In genomic region chr12:56345367-56346089, GRCm38 (mm10) we compare ENCODE assay signal across 8 mouse cellular contexts. TPM values are rescaled to one million over a fixed set of nuclear protein-coding genes. Genes with fewer than 3 reads are reported as not detected.
DNase-seq lines count a peak whose midpoint lies in the region; ATAC-seq and TF ChIP-seq lines count a peak whose summit lies in the region.

Gene Mbip (minus strand): TSS chr12:56345894.

- no peaks in the 10 kb centered on the region for H3K27me3 ChIP-seq in CH12.LX (replicated peaks)
- no peaks in the 10 kb centered on the region for H3K27me3 ChIP-seq in forebrain, embryonic 11.5 days (ENCODE audit: control insufficient read depth, insufficient read depth, low read length)
- H3K27me3 ChIP-seq in heart, embryonic 16.5 days (ENCODE audit: control insufficient read depth, insufficient read depth, low read length), result no peaks in the 10 kb centered on the region
- H3K27me3 ChIP-seq in liver, embryonic 15.5 days, result no peaks in the 10 kb centered on the region
- H3K27me3 ChIP-seq in neural tube, embryonic 12.5 days (replicated peaks), result no peaks in the 10 kb centered on the region

- no peaks in the 10 kb centered on the region for H3K9me3 ChIP-seq in CH12.LX (replicated peaks; ENCODE audit: low read length)
- no peaks in the 10 kb centered on the region for H3K9me3 ChIP-seq in forebrain, embryonic 11.5 days (ENCODE audit: control insufficient read depth, low read length)
- no peaks in the 10 kb centered on the region for H3K9me3 ChIP-seq in heart, embryonic 16.5 days (replicated peaks; ENCODE audit: control insufficient read depth, low read length)
- H3K9me3 ChIP-seq in liver, embryonic 15.5 days (replicated peaks), result no peaks in the 10 kb centered on the region
- no peaks in the 10 kb centered on the region for H3K9me3 ChIP-seq in neural tube, embryonic 12.5 days

- in situ Hi-C loops in CH12.LX (cut with MboI; ENCODE audit: low pct_ligation_motif_present, low pct_unique_long_range_greater_than_20kb, low sequenced_read_pairs), result loop anchor here (10.0 kb wide), 1 partner anchor 59 kb away; no protein-coding TSS in a partner anchor

- peak within 1 kb of the TSS; percentile 61; the same call in 1 of the 2 replicates for H3K4me2 ChIP-seq in CH12.LX (ENCODE audit: insufficient read depth, low read depth, poor library complexity, severe bottlenecking)
- H3K4me2 ChIP-seq in forebrain, embryonic 11.5 days (ENCODE audit: low read depth, low read length, severe bottlenecking), result peak within 1 kb of the TSS; percentile 51
- peak within 1 kb of the TSS; percentile 76 for H3K4me2 ChIP-seq in heart, embryonic 16.5 days (ENCODE audit: low read depth, low read length)
- H3K4me2 ChIP-seq in liver, embryonic 15.5 days, result peak within 1 kb of the TSS; percentile 71
- peak within 1 kb of the TSS; percentile 65 for H3K4me2 ChIP-seq in neural tube, embryonic 12.5 days (replicated peaks)

- H3K27ac ChIP-seq in CH12.LX (ENCODE audit: insufficient read depth, low read depth), result peak within 1 kb of the TSS; percentile 18; the same call in 1 of the 2 replicates
- peak within 1 kb of the TSS; percentile 65 for H3K27ac ChIP-seq in forebrain, embryonic 11.5 days (ENCODE audit: low read depth, low read length)
- H3K27ac ChIP-seq in heart, embryonic 16.5 days (ENCODE audit: low read length), result peak within 1 kb of the TSS; percentile 55
- peak within 1 kb of the TSS; percentile 51 for H3K27ac ChIP-seq in liver, embryonic 15.5 days (replicated peaks)
- peak within 1 kb of the TSS; percentile 47; the same call in 1 of the 2 replicates for H3K27ac ChIP-seq in neural tube, embryonic 12.5 days

- H3K4me1 ChIP-seq in CH12.LX (ENCODE audit: control insufficient read depth in 1 of 2, insufficient read depth in 2 of 2), result peaks cover 0 to 18% of the 10 kb centered on the region in 2 experiments; a peak in 1 of 4 replicates
- no peaks in the 10 kb centered on the region for H3K4me1 ChIP-seq in forebrain, embryonic 11.5 days (replicated peaks; ENCODE audit: control insufficient read depth, insufficient read depth, low read length)
- H3K4me1 ChIP-seq in heart, embryonic 16.5 days (ENCODE audit: control insufficient read depth, insufficient read depth, low read length), result 0 out of 2 replicates have a peak, but pooled peaks cover 2% of the 10 kb centered on the region
- H3K4me1 ChIP-seq in liver, embryonic 15.5 days (replicated peaks), result no peaks in the 10 kb centered on the region; the same call in 1 of the 2 replicates
- H3K4me1 ChIP-seq in neural tube, embryonic 12.5 days, result peaks cover 4% of the 10 kb centered on the region

- TF ChIP-seq EP300 in CH12.LX (IDR thresholded peaks at IDR 0.05; ENCODE audit: low read length), result no peak

- no peak for TF ChIP-seq CTCF in CH12.LX (conservative IDR thresholded peaks at IDR 0.05 in 1 of 2, IDR thresholded peaks at IDR 0.05 in 1 of 2; ENCODE audit: low read depth in 2 of 2, low read length in 2 of 2)

- peak within 1 kb of the TSS; percentile 82 to 91 (median 87) for H3K4me3 ChIP-seq in CH12.LX (replicated peaks in 1 of 3; ENCODE audit: low read depth in 2 of 3, low read length in 2 of 3, poor library complexity in 1 of 3)
- H3K4me3 ChIP-seq in forebrain, embryonic 11.5 days (ENCODE audit: low read depth, low read length), result peak within 1 kb of the TSS; percentile 91
- H3K4me3 ChIP-seq in heart, embryonic 16.5 days (ENCODE audit: low read length), result peak within 1 kb of the TSS; percentile 99
- H3K4me3 ChIP-seq in liver, embryonic 15.5 days (replicated peaks), result peak within 1 kb of the TSS; percentile 90
- H3K4me3 ChIP-seq in neural tube, embryonic 12.5 days, result peak within 1 kb of the TSS; percentile 90

- peak within 1 kb of the TSS; percentile 89 for H3K9ac ChIP-seq in CH12.LX (ENCODE audit: insufficient read depth, low read depth)
- peak within 1 kb of the TSS; percentile 87 for H3K9ac ChIP-seq in forebrain, embryonic 11.5 days (ENCODE audit: low read length)
- H3K9ac ChIP-seq in heart, embryonic 16.5 days (ENCODE audit: low read length), result peak within 1 kb of the TSS; percentile 95
- H3K9ac ChIP-seq in liver, embryonic 15.5 days, result peak within 1 kb of the TSS; percentile 79
- peak within 1 kb of the TSS; percentile 84 for H3K9ac ChIP-seq in neural tube, embryonic 12.5 days

- peak; percentile 99 for ATAC-seq in forebrain, embryonic 11.5 days (replicated peaks; ENCODE audit: low FRiP score)
- ATAC-seq in heart, embryonic 16.5 days (replicated peaks; ENCODE audit: extremely low read depth, insufficient read depth, low FRiP score), result peak; percentile 98
- peak; percentile 99 for ATAC-seq in liver, embryonic 15.5 days (ENCODE audit: insufficient read depth)
- peak; percentile 100 for ATAC-seq in neural tube, embryonic 12.5 days (ENCODE audit: low FRiP score, low read depth)

- DNase-seq in CH12.LX (ENCODE audit: extremely low read depth), result peak; percentile 99
- DNase-seq in c-Kit-positive CD71-positive TER-119-negative erythroid progenitor cells, embryonic 14.5 days (ENCODE audit: low read depth), result peak; percentile 97
- DNase-seq in forebrain, embryonic 11.5 days (ENCODE audit: low spot score), result peak; percentile 98
- DNase-seq in kidney, postnatal 36 days, result peak; percentile 98 to 99
- DNase-seq in telencephalon, adult 2 months (ENCODE audit: low read depth, low spot score), result peak; percentile 98

- H3K79me2 ChIP-seq in CH12.LX (replicated peaks; ENCODE audit: control insufficient read depth, extremely low read depth, insufficient read depth, poor library complexity, severe bottlenecking), result peaks cover 17% of the 10 kb centered on the region

- WGBS in forebrain, embryonic 11.5 days, result under 1% methylated on average over 37 of the region's 37 CpGs
- under 1% methylated on average over 37 of the region's 37 CpGs for WGBS in heart, embryonic 16.5 days
- WGBS in liver, embryonic 15.5 days (ENCODE audit: insufficient replicate concordance), result 1% methylated on average over 37 of the region's 37 CpGs
- WGBS in neural tube, embryonic 12.5 days, result under 1% methylated on average over 37 of the region's 37 CpGs

- H3K36me3 ChIP-seq in CH12.LX (replicated peaks in 1 of 2; ENCODE audit: control insufficient read depth in 1 of 2, insufficient read depth in 1 of 2, low read length in 1 of 2), result peaks cover 0 to 10% of the 10 kb centered on the region in 2 experiments
- no peaks in the 10 kb centered on the region for H3K36me3 ChIP-seq in forebrain, embryonic 11.5 days (ENCODE audit: control insufficient read depth, insufficient read depth, low read length)
- no peaks in the 10 kb centered on the region for H3K36me3 ChIP-seq in heart, embryonic 16.5 days (ENCODE audit: control insufficient read depth, insufficient read depth)
- no peaks in the 10 kb centered on the region for H3K36me3 ChIP-seq in liver, embryonic 15.5 days (replicated peaks)
- H3K36me3 ChIP-seq in neural tube, embryonic 12.5 days, result no peaks in the 10 kb centered on the region

- TF ChIP-seq RAD21 in CH12.LX (IDR thresholded peaks at IDR 0.05; ENCODE audit: low read depth, low read length), result no peak

- dilution Hi-C loops in CH12.LX (cut with MboI; ENCODE audit: extremely low pct_ligation_motif_present, extremely low pct_unique_long_range_greater_than_20kb, low sequenced_read_pairs), result no loop called here

- TF ChIP-seq POLR2A in CH12.LX (IDR thresholded peaks at IDR 0.05; ENCODE audit: low read depth, low read length), result peak; percentile 54

TF ChIP-seq in CH12.LX, 34 proteins besides CTCF, POLR2A, EP300 and RAD21 (continues in another document):
- peak; percentile 88 for TF ChIP-seq HCFC1 (IDR thresholded peaks at IDR 0.05; ENCODE audit: low read depth, low read length)
- TF ChIP-seq GABPA (IDR thresholded peaks at IDR 0.05; ENCODE audit: insufficient replicate concordance, low read depth, low read length), result no peak
- TF ChIP-seq ZMIZ1 (IDR thresholded peaks at IDR 0.05; ENCODE audit: low read depth, low read length), result no peak
- peak; percentile 44; the same call in 1 of the 2 replicates for TF ChIP-seq IRF4 (IDR thresholded peaks at IDR 0.05; ENCODE audit: low read depth, low read length)
- TF ChIP-seq CHD1 (IDR thresholded peaks at IDR 0.05; ENCODE audit: low read depth, low read length), result no peak
- TF ChIP-seq MXI1 (IDR thresholded peaks at IDR 0.05; ENCODE audit: low read depth, low read length), result peak; percentile 66; the same call in 1 of the 2 replicates
- TF ChIP-seq ZNF384 (IDR thresholded peaks at IDR 0.05; ENCODE audit: low read depth, low read length), result no peak
- TF ChIP-seq PAX5 (IDR thresholded peaks at IDR 0.05; ENCODE audit: low read length), result no peak
- TF ChIP-seq E2F4 (IDR thresholded peaks at IDR 0.05; ENCODE audit: insufficient replicate concordance, low read depth, low read length), result no peak
- TF ChIP-seq TBP (conservative IDR thresholded peaks at IDR 0.05; ENCODE audit: low read depth, low read length), result peak; percentile 90
- TF ChIP-seq MAFK (IDR thresholded peaks at IDR 0.05; ENCODE audit: insufficient replicate concordance, low read length), result no peak
- no peak for TF ChIP-seq ZC3H11A (IDR thresholded peaks at IDR 0.05; ENCODE audit: low read depth, low read length)
- TF ChIP-seq USF1 (IDR thresholded peaks at IDR 0.05; ENCODE audit: low read depth, low read length), result no peak
- no peak for TF ChIP-seq ETS1 (conservative IDR thresholded peaks at IDR 0.05; ENCODE audit: low read depth, low read length)
- no peak for TF ChIP-seq JUND (conservative IDR thresholded peaks at IDR 0.05; ENCODE audit: low read depth, low read length)
- TF ChIP-seq RCOR1 (conservative IDR thresholded peaks at IDR 0.05; ENCODE audit: low read depth, low read length), result no peak
- no peak; the same call in 1 of the 2 replicates for TF ChIP-seq NELFE (IDR thresholded peaks at IDR 0.05; ENCODE audit: low read depth, low read length)
- TF ChIP-seq JUN (IDR thresholded peaks at IDR 0.05; ENCODE audit: insufficient read depth, low read depth, low read length), result no peak
- TF ChIP-seq CHD2 (IDR thresholded peaks at IDR 0.05; ENCODE audit: low read length), result peak; percentile 78
- TF ChIP-seq UBTF (IDR thresholded peaks at IDR 0.05; ENCODE audit: low read depth, low read length), result no peak
- TF ChIP-seq MAZ (IDR thresholded peaks at IDR 0.05; ENCODE audit: low read depth, low read length), result peak; percentile 100
- TF ChIP-seq ELF1 (IDR thresholded peaks at IDR 0.05; ENCODE audit: low read depth, low read length), result peak; percentile 65
- peak; percentile 34; the same call in 1 of the 2 replicates for TF ChIP-seq MEF2A (IDR thresholded peaks at IDR 0.05; ENCODE audit: borderline replicate concordance, low read depth, low read length)

RNA-seq across cellular contexts. Expression of gene Mbip, which starts in this region (rescaled TPM):
- total RNA-seq in CH12.LX (2012; rRNA removed) (27.6 and 28.3 TPM in 2 replicates), CH12.LX (2014; rRNA removed) (82.7 and 90.6 TPM in 2 replicates)
- 47.6 and 53.0 TPM in 2 replicates for polyA plus RNA-seq in CH12.LX (2012; ENCODE audit: insufficient read length, low read depth)
- polyA plus RNA-seq in forebrain, embryonic 11.5 days (2014; fragmentation: Nextera tagmentation; extraction: Ambion mirVana), result 62.6 and 68.8 TPM in 2 replicates
- polyA plus RNA-seq in heart, embryonic 16.5 days (2015; fragmentation: Nextera tagmentation; extraction: Ambion mirVana), result 23.9 and 30.4 TPM in 2 replicates
- polyA plus RNA-seq in liver, embryonic 15.5 days (2015; fragmentation: Nextera tagmentation; extraction: Ambion mirVana), result 9.5 and 9.9 TPM in 2 replicates
- polyA plus RNA-seq in neural tube, embryonic 12.5 days (2016; fragmentation: Nextera tagmentation; extraction: Ambion mirVana), result 42.1 and 43.5 TPM in 2 replicates

Comparison
In these comparisons a context has a peak if more than half of its experiments do, and no peak if none do; other contexts are left out.
1. Peak in every context shown above with its lines: DNase-seq, ATAC-seq, H3K4me3 ChIP-seq and H3K27ac ChIP-seq.